Mouse (Mus musculus): ENCODE results near the gene Alkbh1. TPM values are rescaled to one million over a fixed set of nuclear protein-coding genes. Genes with fewer than 3 reads are reported as not detected.

The Alkbh1 gene
- total RNA-seq, 2 experiments from 2014 or later = 17.7 to 25.6 TPM

DNA sequence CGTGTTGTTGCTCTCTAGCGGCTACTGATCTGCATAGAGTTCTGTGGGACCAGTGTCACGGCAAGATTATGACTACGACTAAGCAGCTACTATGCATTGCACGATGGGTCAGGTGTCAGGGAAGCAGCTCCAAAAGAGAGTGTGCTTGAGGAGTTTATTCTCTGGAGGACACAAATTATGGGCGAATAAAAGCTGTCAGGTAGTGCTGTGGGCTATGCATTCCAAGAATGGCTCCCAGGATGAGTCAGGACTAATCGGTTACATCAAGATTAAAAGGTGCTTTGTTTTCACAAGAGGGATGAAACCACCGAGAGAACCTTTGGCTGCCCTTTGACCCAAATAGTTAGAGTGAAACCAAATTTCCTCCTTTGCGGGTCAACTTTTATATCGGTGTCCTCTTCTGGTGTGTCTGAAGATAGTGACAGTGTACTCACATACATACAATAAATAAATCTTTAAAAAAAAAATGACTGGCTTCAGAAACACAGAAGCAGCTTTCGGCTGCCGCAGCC is 23.8 kb downstream of the Alkbh1 start:
- no peak for ATAC-seq (ENCODE audit: poor library complexity, severe bottlenecking)

DNA sequence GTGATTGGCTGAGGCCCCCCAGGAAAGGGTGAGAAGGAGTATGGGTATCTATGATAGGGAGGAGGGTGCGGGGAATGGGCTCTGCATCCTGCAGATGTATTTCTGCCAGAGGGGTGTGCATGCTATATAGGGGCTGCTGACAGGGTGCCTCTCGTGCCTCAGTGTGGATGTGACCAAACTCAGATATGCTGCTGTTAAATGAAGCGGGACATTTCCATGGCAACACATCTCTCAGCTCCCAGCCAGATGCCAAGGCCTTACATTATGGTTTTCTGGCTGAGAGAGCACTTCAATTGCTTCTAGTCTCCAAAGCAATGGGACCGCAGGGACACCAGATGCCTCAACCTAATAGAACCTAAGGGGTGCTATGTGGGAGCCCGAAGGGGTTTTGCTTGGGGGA is 24.9 kb downstream of the Alkbh1 start:
- no peak for ATAC-seq (ENCODE audit: poor library complexity, severe bottlenecking)

DNA sequence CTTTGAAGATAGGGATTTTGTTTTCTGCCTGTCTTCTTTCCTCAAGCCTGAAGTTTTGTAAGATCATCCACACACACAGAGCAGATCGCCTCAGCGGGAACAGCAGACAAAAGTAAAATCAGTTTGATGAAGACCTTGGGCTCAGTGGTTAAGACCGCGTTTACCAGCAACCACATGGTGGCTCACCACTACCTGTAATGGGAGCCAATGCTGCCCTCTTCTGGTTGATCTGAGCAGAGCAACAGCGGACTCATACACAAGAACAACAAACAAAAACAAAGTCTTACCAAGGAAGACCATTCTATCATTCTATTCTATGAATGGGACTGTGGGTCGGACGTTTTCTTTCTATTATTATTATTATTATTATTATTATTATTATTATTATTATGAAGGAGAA is 27.1 kb downstream of the Alkbh1 start:
- ATAC-seq (ENCODE audit: poor library complexity, severe bottlenecking) = peak; percentile 83

- ATAC-seq (ENCODE audit: poor library complexity, severe bottlenecking) = peak; percentile 47
Measured at GRCm38 (mm10) chr12:87415358-87415757, 28.5 kb downstream of the Alkbh1 start.

DNA sequence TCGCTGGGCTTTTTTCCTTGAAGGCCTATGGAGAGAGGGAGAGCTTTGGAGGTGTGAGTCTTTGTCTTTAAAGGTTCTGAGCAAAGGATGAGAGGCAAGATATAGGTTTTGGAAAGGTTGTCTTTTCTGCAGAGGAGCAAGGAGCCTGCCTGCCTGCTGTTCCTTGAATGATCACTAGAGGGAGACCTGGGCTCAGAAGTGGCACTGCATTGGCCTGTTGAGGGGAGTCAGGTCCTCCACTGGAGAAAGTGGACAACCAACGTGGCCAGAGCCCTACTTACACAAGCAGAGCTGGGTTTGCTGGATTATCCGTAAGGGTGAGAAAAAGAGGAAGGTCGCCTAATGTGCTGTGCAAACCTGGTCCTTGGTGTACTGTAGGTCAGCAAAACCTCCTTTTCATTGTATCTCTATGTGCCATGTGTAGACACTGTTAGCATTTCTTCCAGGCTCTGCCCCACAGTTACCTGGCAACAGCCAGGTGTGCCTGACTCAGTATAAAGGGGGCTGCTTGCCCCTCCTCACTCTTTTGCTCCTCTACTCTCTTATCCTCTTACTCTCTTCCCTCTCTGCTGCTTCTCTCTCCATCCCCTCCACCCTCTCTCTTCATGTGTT is 30.5 kb downstream of the Alkbh1 start:
- peak; percentile 85 for ATAC-seq (ENCODE audit: poor library complexity, severe bottlenecking)

DNA sequence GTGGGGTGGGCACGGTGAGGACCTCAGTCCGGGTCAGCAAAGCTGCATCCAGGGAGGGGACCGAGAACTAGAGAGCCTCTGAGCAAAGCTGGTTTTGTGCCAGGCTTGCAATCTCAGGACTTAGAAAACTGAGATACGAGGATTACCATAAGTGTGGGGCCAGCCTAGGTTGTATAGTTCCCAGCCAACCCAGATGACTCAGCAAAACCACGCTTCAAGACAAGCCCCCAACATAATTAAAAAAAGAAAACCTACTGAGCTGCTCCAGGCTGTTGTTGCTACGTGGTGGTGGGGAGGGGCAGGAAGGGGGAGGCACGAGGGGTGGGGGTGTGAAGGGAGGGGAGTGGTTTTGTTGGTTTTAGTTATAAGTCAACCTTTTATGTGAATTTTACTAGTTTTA is 32.8 kb downstream of the Alkbh1 start:
- ATAC-seq (ENCODE audit: poor library complexity, severe bottlenecking) = no peak

DNA sequence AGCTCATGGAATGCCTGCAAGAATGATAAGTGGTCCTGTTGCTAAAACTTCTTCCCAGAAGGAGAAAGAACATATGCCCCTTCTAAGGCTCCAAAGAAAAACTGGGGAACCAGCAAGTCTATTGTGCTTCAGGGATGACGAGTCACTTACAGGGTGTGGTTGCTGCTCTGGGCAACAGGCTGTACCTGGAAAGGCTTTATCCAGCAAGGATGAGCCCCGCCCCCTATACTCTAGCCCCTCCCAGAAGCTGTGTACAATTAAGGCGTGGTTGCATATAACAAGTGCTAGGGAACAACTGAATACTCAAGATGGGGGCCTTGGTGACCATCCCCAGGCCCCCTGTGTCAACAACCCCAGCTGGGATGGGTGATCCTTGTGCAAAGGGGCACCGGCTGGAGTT is 34.7 kb downstream of the Alkbh1 start:
- no peak for ATAC-seq (ENCODE audit: poor library complexity, severe bottlenecking)

DNA sequence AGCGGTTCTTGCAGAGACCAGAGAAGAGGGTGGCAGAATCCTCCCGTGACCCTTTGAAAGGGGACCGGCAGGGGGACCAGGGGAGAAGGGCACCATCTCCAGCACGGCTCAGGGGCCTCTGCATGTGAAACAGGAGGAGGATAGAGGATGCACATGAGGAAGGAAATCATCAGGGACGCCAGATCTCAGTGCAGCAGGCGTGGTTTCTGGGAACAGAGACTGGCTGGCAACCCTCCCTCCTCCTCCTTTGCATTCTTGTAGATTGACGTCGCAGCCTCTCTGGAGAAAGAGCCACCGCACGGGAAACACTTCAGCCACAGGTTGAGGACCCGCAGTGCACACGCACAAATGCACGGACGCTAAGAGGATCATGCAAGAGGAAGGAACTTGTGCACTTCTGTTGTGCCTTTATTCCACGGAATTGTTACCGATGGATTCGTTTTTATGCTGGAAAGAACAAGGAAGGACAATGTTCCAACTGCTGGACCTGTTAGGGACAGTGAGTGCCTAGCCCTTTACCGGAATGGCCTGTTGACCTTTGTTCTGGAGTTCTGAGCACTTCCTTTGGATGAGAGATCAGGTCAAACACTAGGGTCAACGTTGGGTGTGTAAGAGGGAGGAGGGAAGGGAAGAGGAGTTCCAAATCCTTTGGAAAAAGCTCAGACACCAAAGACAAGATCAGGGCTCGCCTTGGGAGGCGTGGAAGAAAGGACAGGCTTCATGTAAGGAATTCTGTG is 35.8 kb downstream of the Alkbh1 start:
- ATAC-seq (ENCODE audit: poor library complexity, severe bottlenecking) = peak; percentile 87

- no peak for ATAC-seq (ENCODE audit: poor library complexity, severe bottlenecking)
Measured at GRCm38 (mm10) chr12:87405721-87406120, 38.1 kb downstream of the Alkbh1 start.

- no peak for ATAC-seq (ENCODE audit: poor library complexity, severe bottlenecking)
Measured at GRCm38 (mm10) chr12:87405165-87405564, 38.7 kb downstream of the Alkbh1 start.

- ATAC-seq (ENCODE audit: poor library complexity, severe bottlenecking) = no peak
Measured at GRCm38 (mm10) chr12:87401883-87402282, 41.9 kb downstream of the Alkbh1 start.

DNA sequence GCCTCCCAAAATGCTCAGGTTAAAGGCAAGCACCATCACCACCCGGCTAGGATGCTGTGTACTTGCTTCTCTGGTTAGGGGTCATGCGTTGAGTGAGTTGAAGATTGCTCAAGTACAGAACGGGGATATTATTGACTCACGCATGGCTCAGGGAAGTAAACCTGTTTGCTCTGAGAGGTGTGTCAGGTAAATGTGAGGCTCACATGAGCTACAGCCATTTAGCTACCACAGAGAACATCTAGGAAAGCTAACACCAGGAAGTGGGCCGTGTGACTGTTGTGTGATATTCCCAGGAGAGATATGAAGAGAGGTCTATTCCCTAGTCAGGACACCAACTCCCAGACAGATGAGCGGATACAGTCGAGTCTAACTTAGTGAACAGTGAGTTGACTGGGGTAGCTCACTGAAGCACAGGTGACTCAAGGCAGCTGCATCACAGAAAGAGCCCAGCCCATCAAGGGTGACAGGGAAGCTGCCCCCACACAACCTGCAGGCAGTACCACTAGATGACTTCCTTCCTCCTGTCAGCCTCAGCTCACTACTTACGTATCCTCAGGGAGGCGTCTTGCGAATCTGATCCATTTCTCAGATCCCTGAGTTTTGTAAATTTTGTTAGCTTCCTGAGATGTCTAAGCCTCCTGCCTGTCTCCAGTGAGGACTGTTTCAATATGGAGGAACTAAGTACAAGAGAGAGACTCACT is 44.5 kb downstream of the Alkbh1 start:
- 0 out of 2 replicates have a peak, but pooled peaks have one; percentile 33 for ATAC-seq (ENCODE audit: poor library complexity, severe bottlenecking)

DNA sequence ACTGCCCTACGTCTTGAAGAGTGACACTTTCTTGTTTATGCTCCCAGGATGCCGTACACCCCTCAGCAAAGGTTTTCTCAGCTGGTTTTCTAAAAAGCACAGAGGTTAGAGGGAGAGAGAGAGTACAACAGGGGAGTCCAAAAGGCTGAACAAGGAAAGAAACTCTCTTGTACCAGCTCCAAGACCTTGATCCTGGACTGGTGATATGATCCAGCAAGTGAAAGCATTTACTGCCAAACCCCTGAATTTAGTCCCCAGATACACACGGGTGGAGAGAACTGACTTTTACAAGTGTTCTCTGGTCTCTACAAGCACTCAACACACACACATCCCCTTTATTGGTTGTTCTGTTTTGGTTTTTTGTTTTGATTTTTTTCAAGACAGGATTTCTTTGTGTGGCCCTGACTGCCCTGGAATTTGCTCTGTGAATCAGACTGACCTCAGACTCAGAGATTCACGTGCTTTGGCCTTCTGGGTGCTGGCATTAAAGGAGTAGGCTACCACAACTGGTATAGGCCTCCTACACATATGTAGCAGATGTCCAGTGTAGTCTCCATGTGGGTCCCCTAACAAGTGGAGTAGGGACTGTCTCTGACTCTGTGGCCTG is 45.9 kb downstream of the Alkbh1 start:
- no peak for ATAC-seq (ENCODE audit: poor library complexity, severe bottlenecking)

DNA sequence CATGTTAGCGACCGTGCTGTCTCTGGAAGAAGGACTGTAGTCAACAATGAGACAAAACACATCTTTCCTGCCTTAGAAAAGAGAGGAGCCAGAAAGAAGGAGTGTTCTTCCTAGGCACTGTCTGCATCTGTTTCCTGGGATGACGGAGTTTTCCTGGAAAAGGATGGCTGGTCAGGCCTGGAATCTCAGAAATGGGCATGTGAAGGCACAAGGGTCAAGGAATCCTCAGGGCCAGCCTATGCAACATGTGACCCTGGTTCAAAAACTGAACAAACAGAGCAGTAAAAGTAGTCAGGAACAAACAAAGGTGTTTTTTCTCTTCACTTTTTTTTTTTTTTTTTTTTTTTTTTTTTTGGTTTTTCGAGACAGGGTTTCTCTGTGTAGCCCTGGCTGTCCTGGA is 46.7 kb downstream of the Alkbh1 start:
- no peak for ATAC-seq (ENCODE audit: poor library complexity, severe bottlenecking)

DNA sequence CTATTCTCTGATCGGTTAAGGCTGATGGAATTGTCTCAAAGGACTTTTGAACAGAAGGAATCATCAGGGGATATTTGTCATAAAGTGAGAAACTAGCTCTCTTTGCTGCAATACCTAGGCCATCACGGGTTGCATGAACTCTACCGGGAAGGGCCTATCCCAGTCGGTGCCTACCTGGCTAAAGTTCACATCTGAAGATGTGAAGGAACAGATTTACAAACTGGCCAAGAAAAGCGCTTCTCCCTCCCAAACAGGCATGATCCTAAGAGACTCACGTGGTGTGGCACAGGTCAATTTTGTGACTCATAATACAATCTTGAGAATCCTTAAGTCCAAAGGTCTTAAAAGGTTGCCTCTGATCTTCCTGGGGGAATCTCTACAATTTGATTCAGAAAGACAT is 49.5 kb downstream of the Alkbh1 start:
- ATAC-seq (ENCODE audit: poor library complexity, severe bottlenecking) = no peak

GRCm38 (mm10) chr12:87393447-87394145 is 50.2 kb downstream of the Alkbh1 start:
- peak; percentile 56 for ATAC-seq (ENCODE audit: poor library complexity, severe bottlenecking)

DNA sequence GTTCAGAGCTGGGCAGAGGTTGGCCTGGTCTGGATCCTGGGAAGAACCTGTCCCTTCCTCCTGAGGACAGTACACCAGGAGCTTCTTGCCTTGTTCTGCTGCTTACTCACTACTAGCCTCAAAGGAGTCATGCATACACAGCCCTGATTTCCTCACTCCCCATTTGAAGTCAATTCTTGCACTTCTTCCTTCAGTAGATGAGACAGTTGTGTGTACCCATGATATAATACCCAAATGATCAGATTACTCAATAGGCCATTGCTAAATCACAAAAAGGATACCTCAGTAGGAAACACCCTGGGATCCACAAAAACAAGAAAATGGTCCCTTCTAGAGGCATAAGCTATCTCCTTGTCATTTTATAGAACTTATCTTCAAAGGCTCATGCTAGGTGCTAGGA is 52.5 kb downstream of the Alkbh1 start:
- no peak for ATAC-seq (ENCODE audit: poor library complexity, severe bottlenecking)

DNA sequence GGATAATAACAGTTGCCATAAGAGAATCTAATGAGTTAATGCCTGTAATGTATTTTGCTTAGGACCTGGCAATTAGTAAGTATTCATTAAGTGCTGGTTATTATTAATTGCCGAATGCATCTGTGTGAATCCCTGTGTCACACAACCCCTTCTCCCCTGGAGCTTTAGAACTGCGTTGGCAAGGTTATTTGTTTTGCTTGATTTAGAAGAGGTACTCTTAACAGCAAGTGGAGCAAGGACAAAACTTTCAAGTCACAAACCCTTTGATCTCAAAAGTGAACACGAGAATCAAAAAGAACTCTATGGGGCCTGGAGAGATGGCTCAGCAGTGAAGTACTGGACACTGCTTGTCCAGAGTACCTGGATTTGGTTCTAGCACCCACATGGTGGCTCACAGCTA is 54.6 kb downstream of the Alkbh1 start:
- ATAC-seq (ENCODE audit: poor library complexity, severe bottlenecking) = no peak

DNA sequence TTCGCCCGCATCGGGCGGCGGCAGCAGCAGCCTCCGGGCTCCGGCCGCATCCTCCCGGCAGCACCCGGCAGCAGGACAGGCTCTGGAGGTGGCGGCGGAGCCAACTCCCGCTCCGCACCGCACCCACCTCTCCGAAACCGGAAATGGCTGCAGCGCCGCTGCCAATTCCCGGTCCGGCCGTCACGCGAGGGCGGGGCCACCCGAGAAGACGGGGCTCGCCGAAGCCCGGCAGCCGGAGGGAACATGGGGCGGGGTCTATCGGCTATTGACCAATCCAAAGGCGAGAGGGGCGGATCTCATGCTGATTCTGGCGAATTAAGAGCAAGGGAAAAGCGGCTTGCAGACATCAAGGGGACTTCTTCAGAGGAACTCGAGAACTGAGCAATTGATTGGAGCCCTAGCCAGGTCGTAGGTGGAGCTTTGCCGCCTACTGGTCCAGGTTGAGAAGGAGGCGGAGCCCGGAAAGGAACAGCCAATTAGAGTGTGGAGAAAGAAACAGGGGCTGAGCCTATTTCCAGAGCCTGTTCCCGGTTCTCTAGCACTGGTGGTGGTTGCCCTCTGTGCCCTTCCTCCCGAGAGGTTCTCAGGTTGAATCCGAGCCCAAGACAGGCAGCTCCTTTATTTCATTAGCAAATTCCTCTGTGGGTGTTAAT is 55.6 kb downstream of the Alkbh1 start, which contains the start of gene Sptlc2:
Gene Sptlc2 (minus strand): TSS at position 234 of the 653 bp plus-strand sequence.
- ATAC-seq (ENCODE audit: poor library complexity, severe bottlenecking) = peak; percentile 89

Data from megakaryocyte, adult 5-6 weeks (primary cell).